Comparison of ENCODE assay signal across 8 mouse cellular contexts in genomic region chr2:140670963-140671702, GRCm38 (mm10). TPM values are rescaled to one million over a fixed set of nuclear protein-coding genes. Genes with fewer than 3 reads are reported as not detected.
A peak's percentile ranks its signal among the peaks of the same experiment; 100 is the strongest.
DNase-seq lines count a peak whose midpoint lies in the region.

Flrt3 (minus strand) TSS chr2:140671469.

- H3K36me3 ChIP-seq in macrophage (ENCODE audit: inconsistent target), result no peaks in the 10 kb centered on the region

- H3K79me2 ChIP-seq in macrophage (ENCODE audit: inconsistent target), result no peaks in the 10 kb centered on the region

- intact Hi-C loops in gastrocnemius, postnatal 14 days (cut with DNase I; ENCODE audit: low total_unique reads), result no loop called here

- H3K27ac ChIP-seq in macrophage, result no peak within 1 kb of the TSS

- peak; percentile 88 for DNase-seq in adrenal gland, adult 8-10 months
- peak; percentile 99 for DNase-seq in embryo, embryonic 10 days (ENCODE audit: low spot score)
- peak; percentile 72 for DNase-seq in gastrocnemius, postnatal 14 days
- peak; percentile 18 for DNase-seq in induced T-regulatory cell, adult 2 months (ENCODE audit: low read depth)
- DNase-seq in left cerebral cortex, adult 8-10 months (ENCODE audit: low spot score in 2 of 2), result peak; percentile 85 to 96
- peak; percentile 94 to 97 for DNase-seq in right cerebral cortex, postnatal 10 days (ENCODE audit: low spot score in 2 of 2)
- no peak for DNase-seq in T-cell, adult 2 months (ENCODE audit: low spot score)

- 6% methylated on average over 26 of the region's 26 CpGs for WGBS in macrophage (ENCODE audit: missing documents)

- H3K4me3 ChIP-seq in macrophage (ENCODE audit: inconsistent target), result peak within 1 kb of the TSS; percentile 14

RNA-seq across cellular contexts. Expression of gene Flrt3, which starts in this region (rescaled TPM):
- total RNA-seq in adrenal gland, adult 8-10 months (2022), result 10 to 100 TPM in 1 of 4 experiments, 1 to 10 TPM in 3; 6.0 to 11.1 (median 7.3) TPM
- 1 to 10 TPM in 1 of 2 experiments, under 1 TPM in 1; 0.80 to 1.6 TPM for total RNA-seq in gastrocnemius, postnatal 14 days (2021)
- total RNA-seq in left cerebral cortex, adult 8-10 months (2022), result 10 to 100 TPM; 25.2 to 31.9 (median 30.2) TPM
- total RNA-seq in macrophage (2018; cell fraction: chromatin; rRNA removed), result 1 to 10 TPM in 12 of 26 experiments, under 1 TPM in 9, not detected in 5; 0.13 to 5.4 (median 1.1) TPM
- 1 to 10 TPM in 10 of 26 experiments, under 1 TPM in 15, not detected in 1; 0.05 to 5.3 (median 0.42) TPM for total RNA-seq in macrophage (2018; cell fraction: cytosol; rRNA removed)
- 1 to 10 TPM in 15 of 26 experiments, under 1 TPM in 8, not detected in 3; 0.17 to 6.0 (median 1.6) TPM for total RNA-seq in macrophage (2018; cell fraction: nucleus; rRNA removed)
- polyA plus RNA-seq in macrophage (2018), result 0.09 to 0.10 TPM in 2 of 3 replicates, not detected in the other
